Mouse (Mus musculus): ENCODE data around the gene Rab11fip3.
A peak's percentile ranks its signal among the peaks of the same experiment; 100 is the strongest.
"Not testable (repeated sequence)": the region's sequence is repeated elsewhere in the genome, so short reads cannot be mapped to it uniquely, and the experiment has no call there.

The Rab11fip3 gene

GRCm38 (mm10) chr17:26040711-26041110, 28.6 kb downstream of the Rab11fip3 start:
- not testable (repeated sequence) for DNase-seq (ENCODE audit: low spot score)

- no peak for DNase-seq (ENCODE audit: low spot score)
These were observed 37.3 kb downstream of the Rab11fip3 start for GRCm38 (mm10) chr17:26032037-26032436.

DNA sequence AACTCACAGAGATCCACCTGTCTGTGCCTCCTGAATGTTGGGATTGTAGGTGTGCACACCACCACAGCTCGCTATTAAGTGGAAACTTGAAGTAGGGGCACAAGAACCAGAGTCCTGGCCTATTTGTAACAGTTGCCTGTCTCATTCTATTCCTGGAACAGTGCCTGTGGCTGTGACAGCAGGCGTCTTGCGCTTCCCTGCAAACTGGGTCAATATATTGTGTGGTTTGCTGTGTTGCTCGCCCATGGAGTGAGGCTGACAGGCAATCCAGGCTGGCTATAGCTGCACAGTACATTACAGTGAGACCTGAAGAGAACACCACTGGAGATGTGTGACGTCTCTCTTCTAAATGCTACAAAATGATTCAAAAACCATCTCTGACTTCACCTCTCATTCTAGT, 37.8 kb downstream of the Rab11fip3 start:
- no peak for DNase-seq (ENCODE audit: low spot score)

- DNase-seq (ENCODE audit: low spot score) = no peak
These were observed 41.1 kb downstream of the Rab11fip3 start for GRCm38 (mm10) chr17:26028261-26028660.

DNA sequence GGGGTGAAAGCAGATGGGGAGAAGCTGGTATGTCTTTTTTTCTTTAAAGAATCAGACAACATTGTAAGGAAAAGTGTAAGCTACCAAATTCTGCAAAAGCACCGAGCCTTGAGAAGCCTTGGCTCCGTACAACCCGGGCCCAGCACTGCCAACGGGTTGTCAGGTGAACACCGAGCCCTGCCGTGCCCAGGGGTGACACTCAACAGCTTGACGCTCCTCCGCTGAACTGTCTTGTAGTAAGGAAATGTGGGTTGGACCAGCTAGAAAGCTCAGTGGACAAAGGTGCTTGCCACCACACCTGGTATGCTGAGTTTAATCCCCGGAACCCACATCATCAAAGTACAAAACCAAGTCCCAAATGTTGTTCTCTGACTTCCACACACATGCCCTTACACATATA, 44.7 kb downstream of the Rab11fip3 start:
- DNase-seq (ENCODE audit: low spot score) = no peak

DNA sequence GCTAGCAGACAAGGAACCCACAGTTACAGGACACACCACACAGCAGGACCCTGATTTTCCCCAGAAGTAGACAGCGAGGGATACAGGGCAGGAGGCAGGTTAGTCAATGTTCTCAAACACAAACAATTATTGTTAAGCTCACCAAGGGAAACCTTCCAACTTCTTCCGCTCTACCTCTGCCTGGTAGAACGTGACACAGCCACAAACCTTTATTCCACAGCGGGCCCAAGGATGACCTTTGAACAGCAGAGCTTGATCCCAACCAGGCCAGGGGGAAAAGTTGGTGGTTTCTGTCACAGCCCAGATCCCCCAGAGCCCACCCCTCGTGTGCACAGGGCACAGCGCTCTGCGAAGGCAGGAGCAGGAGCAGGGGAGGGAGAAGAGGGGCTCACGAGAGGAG, 45.4 kb downstream of the Rab11fip3 start:
- no peak for DNase-seq (ENCODE audit: low spot score)

GRCm38 (mm10) chr17:26023181-26023580, 46.2 kb downstream of the Rab11fip3 start:
- DNase-seq (ENCODE audit: low spot score) = no peak

GRCm38 (mm10) chr17:26021728-26022341, 47.5 kb downstream of the Rab11fip3 start:
- no peak for DNase-seq (ENCODE audit: low spot score)

- DNase-seq (ENCODE audit: low spot score) = no peak
These were observed 48.5 kb downstream of the Rab11fip3 start for GRCm38 (mm10) chr17:26020848-26021347.

DNA sequence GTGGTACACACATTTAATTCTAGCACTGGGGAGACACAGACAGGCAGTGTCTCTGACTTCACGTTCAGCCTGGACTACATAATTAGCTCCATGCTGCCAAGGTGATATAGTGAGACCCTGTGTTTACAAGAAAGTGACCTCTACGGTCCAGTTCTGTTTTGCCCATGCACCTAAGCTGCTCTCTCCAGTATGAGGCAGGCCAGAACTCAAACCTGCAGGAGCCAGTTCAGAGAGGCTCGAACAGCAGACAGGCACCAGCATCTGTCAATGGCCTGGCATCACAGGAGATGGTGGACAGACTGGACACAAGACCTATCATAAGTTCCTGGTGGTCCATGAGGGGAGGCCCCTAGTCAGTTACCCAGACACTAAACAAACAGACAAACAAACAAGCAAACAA, 51.0 kb downstream of the Rab11fip3 start:
- DNase-seq (ENCODE audit: low spot score) = no peak

DNA sequence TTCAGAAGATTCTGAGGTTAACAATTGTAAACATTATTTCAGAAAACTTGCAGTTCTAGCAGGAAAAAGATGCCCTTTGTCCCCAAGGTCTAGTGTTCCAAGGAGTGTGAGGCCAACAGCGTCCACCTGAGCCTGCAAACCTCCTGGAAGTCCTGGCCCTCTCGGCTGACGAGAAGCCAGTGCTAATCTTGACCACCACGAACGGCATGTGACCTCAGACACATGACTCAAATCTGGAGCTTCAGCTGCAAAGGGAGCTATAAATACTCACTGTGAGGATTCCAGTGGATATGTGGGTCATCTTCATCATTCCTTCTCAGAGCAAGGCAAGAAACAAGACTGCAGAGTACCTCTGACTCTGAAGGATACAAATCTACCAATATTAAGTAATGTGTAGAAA, 51.4 kb downstream of the Rab11fip3 start:
- DNase-seq (ENCODE audit: low spot score) = no peak

DNA sequence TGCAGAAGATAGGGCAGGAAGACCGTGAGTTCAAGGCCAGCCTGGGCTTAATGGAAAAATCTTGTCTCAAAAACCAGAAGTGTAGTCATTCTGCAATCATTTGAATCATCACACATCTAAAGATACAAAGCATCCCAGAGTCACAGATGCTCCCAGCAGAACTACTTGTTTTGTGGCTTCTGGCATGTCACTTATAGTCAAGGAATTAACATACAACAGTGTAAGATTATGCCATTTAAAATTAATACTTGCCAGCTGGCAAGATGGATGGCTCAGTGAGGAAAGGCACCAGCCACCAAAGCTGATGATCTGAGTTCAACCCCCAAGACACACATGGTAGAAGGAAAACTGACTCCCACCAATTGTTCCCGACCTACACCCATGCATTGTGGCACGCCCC, 52.3 kb downstream of the Rab11fip3 start:
- no peak for DNase-seq (ENCODE audit: low spot score)

- DNase-seq (ENCODE audit: low spot score) = no peak
These were observed 55.6 kb downstream of the Rab11fip3 start for GRCm38 (mm10) chr17:26013711-26014110.

GRCm38 (mm10) chr17:26011841-26012460, 57.4 kb downstream of the Rab11fip3 start:
- DNase-seq (ENCODE audit: low spot score) = peak; percentile 67

- peak; percentile 65 for DNase-seq (ENCODE audit: low spot score)
These were observed 59.8 kb downstream of the Rab11fip3 start for GRCm38 (mm10) chr17:26009540-26009939.

DNA sequence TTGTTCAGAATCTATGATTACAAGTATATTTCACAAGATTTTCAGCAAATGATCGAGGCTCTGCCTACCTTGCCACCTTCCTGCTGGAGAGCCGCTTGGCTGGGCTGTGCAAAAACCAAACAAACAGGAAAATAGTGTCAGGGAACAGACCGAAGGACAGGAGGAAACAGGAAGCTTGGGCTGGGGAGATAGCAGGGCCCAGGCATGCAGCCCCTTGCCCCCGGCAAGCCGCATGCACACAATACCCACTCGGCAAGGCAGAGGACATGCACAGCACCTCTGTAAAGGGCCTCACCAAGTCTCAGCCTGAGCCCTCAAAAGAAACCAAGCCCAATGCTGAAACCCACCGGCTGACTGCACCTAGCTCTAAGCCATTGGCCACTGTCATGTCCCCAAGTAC, 60.6 kb downstream of the Rab11fip3 start:
- DNase-seq (ENCODE audit: low spot score) = no peak

GRCm38 (mm10) chr17:26008331-26008730, 61.0 kb downstream of the Rab11fip3 start:
- DNase-seq (ENCODE audit: low spot score) = no peak

DNA sequence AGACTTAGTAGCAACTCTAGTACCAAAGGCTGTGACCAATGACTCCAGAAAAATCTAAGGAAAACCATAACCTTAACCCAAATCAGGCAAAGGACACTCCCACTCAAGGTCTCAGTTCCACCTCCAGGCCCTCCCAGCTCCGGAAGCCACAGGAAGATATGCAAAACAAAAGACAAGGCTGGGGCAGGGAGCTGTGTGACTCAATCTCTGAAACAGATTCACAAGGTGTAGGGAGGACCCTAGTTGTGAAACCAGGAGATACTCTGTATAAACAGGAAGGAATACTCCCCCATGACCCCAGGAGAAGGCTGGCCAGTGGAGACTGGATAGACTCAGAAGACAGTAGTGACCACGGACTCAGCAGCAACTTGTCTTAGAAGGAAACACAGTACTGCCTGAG, 61.7 kb downstream of the Rab11fip3 start:
- DNase-seq (ENCODE audit: low spot score) = no peak

DNA sequence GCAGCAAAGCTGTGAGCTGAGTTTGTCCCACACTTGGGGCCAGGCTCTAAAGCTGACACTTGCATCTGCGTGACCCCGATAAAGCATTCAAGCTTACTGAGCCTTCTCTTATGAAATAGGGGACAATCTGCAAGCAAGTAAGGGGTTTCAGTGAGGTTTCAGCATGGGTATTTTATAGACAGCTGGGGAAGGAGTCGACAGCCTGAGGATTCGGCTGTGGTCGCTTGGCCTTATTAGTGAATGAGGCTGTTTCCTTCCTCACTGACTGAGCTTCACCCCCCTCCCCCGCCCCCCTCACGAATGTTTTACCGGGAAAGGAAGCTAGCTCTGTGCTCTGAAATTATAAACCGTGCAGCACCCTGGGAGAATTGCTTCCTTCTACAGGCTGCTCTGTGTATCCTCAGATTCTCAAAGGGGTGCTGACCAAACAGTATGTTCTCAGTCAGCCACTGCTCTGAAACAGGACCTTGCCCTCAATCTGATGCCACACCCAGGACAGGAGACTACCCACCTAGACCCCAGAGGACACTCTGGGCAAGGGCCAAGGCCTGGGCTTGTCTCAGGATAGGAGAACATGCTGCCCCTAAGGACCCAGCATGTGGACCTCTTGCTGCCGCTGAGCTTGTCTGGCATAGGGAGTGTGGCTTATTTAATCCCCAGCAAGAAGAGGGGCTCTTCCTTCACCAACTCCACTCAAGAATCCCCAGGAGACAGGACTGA, 63.5 kb downstream of the Rab11fip3 start:
- no peak for DNase-seq (ENCODE audit: low spot score)

DNA sequence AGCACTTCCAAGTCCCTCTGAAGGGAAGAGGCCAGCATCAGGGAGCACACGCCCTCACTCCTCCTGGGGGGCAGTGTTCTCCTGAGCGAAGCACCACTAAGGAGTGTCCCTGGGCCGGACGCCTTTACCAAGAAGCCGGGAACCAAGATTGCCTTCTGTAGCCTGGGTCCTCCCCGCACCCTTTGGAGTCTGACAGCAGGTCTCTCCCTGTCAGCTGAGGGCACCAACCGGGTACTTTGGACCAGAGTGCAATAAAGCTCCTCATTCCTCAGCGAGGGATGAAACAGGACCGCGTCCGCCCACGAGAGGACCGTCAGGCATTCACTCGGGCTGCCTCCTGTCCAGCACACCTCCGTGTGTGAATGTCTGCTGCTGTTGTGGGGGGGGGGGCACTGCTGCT, 64.6 kb downstream of the Rab11fip3 start:
- no peak for DNase-seq (ENCODE audit: low spot score)

DNA sequence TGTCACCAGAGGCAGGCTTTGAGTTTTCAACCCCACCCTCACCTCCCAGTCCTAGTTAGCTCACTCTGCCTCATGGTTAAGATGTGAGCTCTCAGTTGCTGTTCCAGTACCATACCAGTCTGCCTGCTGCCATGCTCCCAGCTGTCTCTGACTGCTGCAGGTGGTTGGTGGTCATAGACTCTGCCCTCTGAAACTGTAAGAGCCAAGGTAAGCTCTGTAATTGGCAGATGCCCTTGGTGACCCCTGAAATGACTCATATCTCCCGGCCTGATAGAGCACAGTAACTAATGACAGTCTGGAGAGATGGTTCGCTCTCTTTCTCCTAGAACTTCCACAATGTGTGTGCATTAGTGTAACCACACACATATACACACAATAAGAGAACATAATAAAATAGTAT, 65.5 kb downstream of the Rab11fip3 start:
- no peak for DNase-seq (ENCODE audit: low spot score)

DNA sequence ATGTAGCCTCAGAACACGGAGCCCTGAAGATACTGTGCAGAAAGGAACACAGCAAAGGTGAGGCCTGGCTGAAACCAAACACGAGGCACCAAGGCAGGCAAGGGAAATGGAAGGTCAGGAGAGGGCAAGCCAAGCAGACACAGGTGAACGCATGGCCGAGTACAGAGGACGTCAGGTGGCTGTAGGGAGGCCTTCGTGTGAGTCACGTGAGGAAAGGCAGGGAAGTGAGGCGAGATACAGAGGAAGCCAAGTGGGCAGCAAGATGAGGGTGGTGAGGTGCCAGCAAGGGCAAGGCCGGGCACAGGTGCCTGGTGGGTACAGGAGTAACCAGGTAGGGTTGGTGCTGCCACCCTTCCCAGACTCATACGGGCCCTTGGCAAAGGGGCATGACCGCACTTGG, 70.9 kb downstream of the Rab11fip3 start:
- DNase-seq (ENCODE audit: low spot score) = no peak

GRCm38 (mm10) chr17:25993489-25993888, 75.9 kb downstream of the Rab11fip3 start:
- no peak for DNase-seq (ENCODE audit: low spot score)
